19 mouse cellular contexts compared by ENCODE assay signal in the genomic region with DNA sequence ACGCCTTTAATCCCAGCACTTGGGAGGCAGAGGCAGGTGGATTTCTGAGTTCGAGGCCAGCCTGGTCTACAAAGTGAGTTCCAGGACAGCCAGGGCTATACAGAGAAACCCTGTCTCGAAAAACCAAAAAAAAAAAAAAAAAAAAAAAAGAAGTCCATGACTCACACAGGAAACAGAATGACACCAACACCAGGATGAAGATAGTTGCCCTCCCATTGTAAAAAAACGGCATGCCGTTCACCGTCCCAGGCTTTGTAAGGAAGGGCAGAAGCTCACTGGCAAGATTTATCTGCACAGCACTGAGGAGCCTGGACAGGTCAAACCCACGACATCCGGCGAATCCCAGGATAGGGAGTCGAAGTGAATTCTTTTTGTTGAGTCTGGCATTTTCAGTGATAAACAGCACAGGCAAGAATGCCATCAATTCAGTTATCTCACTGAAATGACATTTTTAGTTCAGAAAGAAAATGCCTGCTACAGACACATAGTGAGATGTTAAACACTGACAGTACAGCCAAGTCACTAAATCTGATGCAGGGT. TPM values are rescaled to one million over a fixed set of nuclear protein-coding genes. Genes with fewer than 3 reads are reported as not detected.
A peak's percentile ranks its signal among the peaks of the same experiment; 100 is the strongest.
DNase-seq lines count a peak whose midpoint lies in the region; ATAC-seq and TF ChIP-seq lines count a peak whose summit lies in the region.
"Had no signal": no experiment of that assay in that cellular context is flagged by ENCODE, and none has a peak within 500 bp of the region (broad histone marks: within the 10 kb centered on the region; RNA-seq: fewer than 3 reads in every experiment).

No protein-coding gene starts in this region.

- no peak overlapping the region for H3K4me2 ChIP-seq in kidney, embryonic 16.5 days (replicated peaks; ENCODE audit: low read depth, low read length)
- H3K4me2 ChIP-seq in stomach, postnatal 0 days (replicated peaks; ENCODE audit: low read depth): no peak overlapping the region
- no peak overlapping the region for H3K4me2 ChIP-seq in hindbrain, embryonic 11.5 days (replicated peaks; ENCODE audit: low read depth, low read length)
- H3K4me2 ChIP-seq: heart, embryonic 12.5 days; limb, embryonic 15.5 days; lung, embryonic 14.5 days had no signal

- H3K9ac ChIP-seq in kidney, embryonic 16.5 days (replicated peaks; ENCODE audit: low read length): no peak overlapping the region
- H3K9ac ChIP-seq in stomach, postnatal 0 days (ENCODE audit: low read length): no peak overlapping the region
- H3K9ac ChIP-seq in hindbrain, embryonic 11.5 days (ENCODE audit: low read depth, low read length): no peak overlapping the region
- H3K9ac ChIP-seq: forebrain, postnatal 0 days; heart, embryonic 12.5 days; limb, embryonic 15.5 days; lung, embryonic 14.5 days had no signal

- no peaks in the 10 kb centered on the region for H3K4me1 ChIP-seq in kidney, embryonic 16.5 days (ENCODE audit: insufficient read depth, low read length)
- no peaks in the 10 kb centered on the region for H3K4me1 ChIP-seq in stomach, postnatal 0 days (replicated peaks; ENCODE audit: control insufficient read depth, insufficient read depth)
- H3K4me1 ChIP-seq in hindbrain, embryonic 11.5 days (replicated peaks; ENCODE audit: control insufficient read depth, insufficient read depth, low read length): no peaks in the 10 kb centered on the region; the same call in 1 of the 2 replicates
- H3K4me1 ChIP-seq: limb, embryonic 15.5 days had no signal

- H3K4me3 ChIP-seq in kidney, embryonic 16.5 days (ENCODE audit: low read length): no peak overlapping the region
- no peak overlapping the region for H3K4me3 ChIP-seq in stomach, postnatal 0 days (ENCODE audit: low read depth, low read length)
- H3K4me3 ChIP-seq in hindbrain, embryonic 11.5 days (ENCODE audit: low read depth, low read length): no peak overlapping the region
- H3K4me3 ChIP-seq: heart, embryonic 12.5 days; limb, embryonic 15.5 days had no signal

- no peak for ATAC-seq in kidney, embryonic 16.5 days (ENCODE audit: low FRiP score, low TSS enrichment)
- peak; percentile 42; the same call in 1 of the 2 replicates for ATAC-seq in megakaryocyte progenitor cell, adult 5-6 weeks (replicated peaks; ENCODE audit: poor library complexity)
- no peak for ATAC-seq in stomach, postnatal 0 days (ENCODE audit: low FRiP score, low TSS enrichment)
- ATAC-seq in hindbrain, embryonic 11.5 days (ENCODE audit: low FRiP score): no peak
- ATAC-seq: forebrain, postnatal 0 days had no signal

- DNase-seq in kidney, adult 18-20 months: peak; percentile 9
- DNase-seq in adrenal gland, postnatal 14 days: peak; percentile 69
- DNase-seq in kidney, adult 9 months: peak; percentile 47
- DNase-seq in spleen, adult 18-20 months: no peak
- DNase-seq in stomach, postnatal 0 days (ENCODE audit: low spot score): no peak
- no peak for DNase-seq in hindbrain, embryonic 11.5 days (ENCODE audit: low spot score)
- DNase-seq: forebrain, postnatal 0 days; layer of hippocampus, postnatal 36 days; lung, embryonic 14.5 days; midbrain, embryonic 14.5 days; thymus, adult 2 months had no signal

- H3K27ac ChIP-seq in kidney, embryonic 16.5 days (ENCODE audit: low read length): no peak overlapping the region
- H3K27ac ChIP-seq in stomach, postnatal 0 days (replicated peaks): no peak overlapping the region
- no peak overlapping the region for H3K27ac ChIP-seq in hindbrain, embryonic 11.5 days (ENCODE audit: low read depth, low read length)
- H3K27ac ChIP-seq: limb, embryonic 15.5 days; macrophage had no signal

- H3K27me3 ChIP-seq in kidney, embryonic 16.5 days (ENCODE audit: insufficient read depth, low read length): no peaks in the 10 kb centered on the region
- no peaks in the 10 kb centered on the region for H3K27me3 ChIP-seq in stomach, postnatal 0 days (ENCODE audit: control insufficient read depth, insufficient read depth, low read length)
- H3K27me3 ChIP-seq in hindbrain, embryonic 11.5 days (ENCODE audit: control insufficient read depth, insufficient read depth, low read length): no peaks in the 10 kb centered on the region
- H3K27me3 ChIP-seq: heart, embryonic 12.5 days; limb, embryonic 15.5 days had no signal

- H3K9me3 ChIP-seq in kidney, embryonic 16.5 days (ENCODE audit: low read length): no peaks in the 10 kb centered on the region
- H3K9me3 ChIP-seq in stomach, postnatal 0 days (ENCODE audit: control insufficient read depth, low read length): no peaks in the 10 kb centered on the region
- no peaks in the 10 kb centered on the region for H3K9me3 ChIP-seq in hindbrain, embryonic 11.5 days (ENCODE audit: control insufficient read depth, low read length)
- H3K9me3 ChIP-seq: limb, embryonic 15.5 days had no signal

- H3K36me3 ChIP-seq in kidney, embryonic 16.5 days (ENCODE audit: insufficient read depth, low read length): no peaks in the 10 kb centered on the region
- H3K36me3 ChIP-seq in stomach, postnatal 0 days (ENCODE audit: control insufficient read depth, insufficient read depth, low read length): no peaks in the 10 kb centered on the region
- H3K36me3 ChIP-seq in hindbrain, embryonic 11.5 days (ENCODE audit: control insufficient read depth, insufficient read depth, low read length): no peaks in the 10 kb centered on the region
- H3K36me3 ChIP-seq: G1E; heart, embryonic 12.5 days; limb, embryonic 15.5 days had no signal

- TF ChIP-seq CTCF in stomach, postnatal 0 days (IDR thresholded peaks at IDR 0.05; ENCODE audit: low read depth): no peak

- WGBS in kidney, embryonic 16.5 days: 47% methylated on average over 8 of the region's 10 CpGs
- WGBS in stomach, postnatal 0 days: 57% methylated on average over 9 of the region's 10 CpGs
- 91% methylated on average over 9 of the region's 10 CpGs for WGBS in hindbrain, embryonic 11.5 days

- TF ChIP-seq EP300 in stomach, postnatal 0 days (optimal IDR thresholded peaks at IDR 0.05): no peak

RNA-seq across cellular contexts. Expression of a gene that starts 13.7 kb away (rescaled TPM):
- 0.24 and 0.69 TPM in 2 replicates for polyA plus RNA-seq in kidney, embryonic 16.5 days (2015; fragmentation: Nextera tagmentation; extraction: Ambion mirVana)
- 0.48 and 1.2 TPM in 2 replicates for total RNA-seq in adrenal gland, postnatal 14 days (2021)
- not detected in 2 replicates for total RNA-seq in megakaryocyte progenitor cell, adult 5-6 weeks (2015)
- 0.17 TPM in 1 of 2 replicates, not detected in the other for total RNA-seq in megakaryocyte progenitor cell, adult 5-6 weeks (2017)
- polyA plus RNA-seq in stomach, postnatal 0 days (2015; fragmentation: Nextera tagmentation; extraction: Ambion mirVana): 0.06 and 0.10 TPM in 2 replicates
- 0.68 and 1.2 TPM in 2 replicates for polyA plus RNA-seq in hindbrain, embryonic 11.5 days (2014; fragmentation: Nextera tagmentation; extraction: Ambion mirVana)
- total RNA-seq: heart, postnatal 25 days; neutrophil, adult 5-6 weeks had no signal
- polyA plus RNA-seq: G1E, macrophage had no signal

Comparison
In these comparisons a context has a peak if more than half of its experiments do, and no peak if none do; other contexts are left out.
1. DNase-seq: peak in kidney, adult 18-20 months (single experiment), adrenal gland, postnatal 14 days (single experiment) and kidney, adult 9 months (single experiment); none in spleen, adult 18-20 months (0 of 2), stomach, postnatal 0 days (single experiment) and hindbrain, embryonic 11.5 days (single experiment).